Mouse (Mus musculus) lung, postnatal 36 days (tissue): ENCODE results near the gene OR5BS1P.
A peak's percentile ranks its signal among the peaks of the same experiment; 100 is the strongest.
"Not testable (repeated sequence)": the region's sequence is repeated elsewhere in the genome, so short reads cannot be mapped to it uniquely, and the experiment has no call there.

Experiments used
- DNase-seq: peaks from one replicate; pipeline ENCODE4 v3.0.0; 2022; ENCODE audit warnings: mixed read lengths

The OR5BS1P gene

GRCm38 (mm10) chr15:98507321-98507720, 37.6 kb downstream of the OR5BS1P start:
- DNase-seq: no peak

GRCm38 (mm10) chr15:98509387-98509786, 39.7 kb downstream of the OR5BS1P start:
- DNase-seq: no peak

- DNase-seq: peak; percentile 87
Measured at GRCm38 (mm10) chr15:98510438-98511385, 41.0 kb downstream of the OR5BS1P start.

GRCm38 (mm10) chr15:98511386-98511928, 41.8 kb downstream of the OR5BS1P start:
- peak; percentile 63 for DNase-seq

- DNase-seq: no peak
Measured at GRCm38 (mm10) chr15:98512232-98512631, 42.5 kb downstream of the OR5BS1P start.

- peak; percentile 72 for DNase-seq
Measured at GRCm38 (mm10) chr15:98512799-98513321, 43.2 kb downstream of the OR5BS1P start.

GRCm38 (mm10) chr15:98513676-98514075, 44.0 kb downstream of the OR5BS1P start:
- DNase-seq: not testable (repeated sequence)

GRCm38 (mm10) chr15:98514146-98514545, 44.5 kb downstream of the OR5BS1P start:
- no peak for DNase-seq

GRCm38 (mm10) chr15:98514845-98515244, 45.1 kb downstream of the OR5BS1P start:
- DNase-seq: not testable (repeated sequence)

GRCm38 (mm10) chr15:98517380-98518355, 48.0 kb downstream of the OR5BS1P start:
- peak; percentile 75 for DNase-seq

- DNase-seq: no peak
Measured at GRCm38 (mm10) chr15:98521245-98521644, 51.5 kb downstream of the OR5BS1P start.

- DNase-seq: no peak
Measured at GRCm38 (mm10) chr15:98526057-98526456, 56.4 kb downstream of the OR5BS1P start.

- no peak for DNase-seq
Measured at GRCm38 (mm10) chr15:98527056-98527771, 57.5 kb downstream of the OR5BS1P start.

GRCm38 (mm10) chr15:98528066-98528563, 58.4 kb downstream of the OR5BS1P start:
- no peak for DNase-seq
